Mouse (Mus musculus) bone marrow, adult 2 months (tissue): ENCODE results near the gene Pax9.

ENCODE experiments used
- CTCF ChIP-seq: fragments of 200-500 bp; IDR thresholded peaks from 2 replicates; pipeline ENCODE4 v1.5.1; 2011; ENCODE audit warnings: low read length, control low read depth; ENCODE audit not compliant: control insufficient read depth, insufficient read depth
- POLR2A ChIP-seq: fragments of 200-500 bp; IDR thresholded peaks from 2 replicates; pipeline ENCODE4 v1.6.1; 2011; ENCODE audit warnings: low read depth, mild to moderate bottlenecking, control low read depth, low read length, borderline replicate concordance; ENCODE audit not compliant: control insufficient read depth

- no peak for TF ChIP-seq CTCF
- TF ChIP-seq POLR2A = no peak
These were observed 9.4 kb downstream of the Pax9 start for GRCm38 (mm10) chr12:56701004-56701403.
